ENCODE assay signal across 19 mouse cellular contexts in genomic region chr16:45761425-45761824, GRCm38 (mm10). TPM values are rescaled to one million over a fixed set of nuclear protein-coding genes. Genes with fewer than 3 reads are reported as not detected.
DNase-seq lines count a peak whose midpoint lies in the region; ATAC-seq and TF ChIP-seq lines count a peak whose summit lies in the region.
"Had no signal": no experiment of that assay in that cellular context is flagged by ENCODE, and none has a peak within 500 bp of the region (broad histone marks: within the 10 kb centered on the region; RNA-seq: fewer than 3 reads in every experiment).

No protein-coding gene starts in this region.

- 0 out of 2 replicates have a peak, but pooled peaks cover 3% of the 10 kb centered on the region for H3K4me1 ChIP-seq in heart, postnatal 0 days (ENCODE audit: control insufficient read depth, insufficient read depth)
- no peaks in the 10 kb centered on the region for H3K4me1 ChIP-seq in liver, postnatal 0 days (ENCODE audit: insufficient read depth)
- H3K4me1 ChIP-seq in ES-Bruce4 (ENCODE audit: control insufficient read depth, insufficient read depth, low read length), result no peaks in the 10 kb centered on the region
- H3K4me1 ChIP-seq: forebrain, embryonic 13.5 days; liver, embryonic 15.5 days; midbrain, embryonic 10.5 days had no signal

- H3K9me3 ChIP-seq in heart, postnatal 0 days (replicated peaks; ENCODE audit: control insufficient read depth, low read length), result no peaks in the 10 kb centered on the region
- no peaks in the 10 kb centered on the region for H3K9me3 ChIP-seq in liver, postnatal 0 days (ENCODE audit: low read length)
- H3K9me3 ChIP-seq in ES-Bruce4 (replicated peaks; ENCODE audit: control insufficient read depth, insufficient read depth, low read length, poor library complexity, severe bottlenecking), result no peaks in the 10 kb centered on the region
- H3K9me3 ChIP-seq: forebrain, embryonic 13.5 days; heart, embryonic 12.5 days; kidney, embryonic 15.5 days; liver, embryonic 15.5 days; midbrain, embryonic 10.5 days had no signal

- TF ChIP-seq EP300 in heart, postnatal 0 days (IDR thresholded peaks at IDR 0.05; ENCODE audit: low read depth), result no peak
- no peak for TF ChIP-seq EP300 in liver, postnatal 0 days (IDR thresholded peaks at IDR 0.05; ENCODE audit: low read depth)
- TF ChIP-seq EP300 in ES-Bruce4 (IDR thresholded peaks at IDR 0.05; ENCODE audit: insufficient read depth, low read depth, low read length), result no peak

- ATAC-seq in heart, postnatal 0 days (ENCODE audit: insufficient read depth, low read depth), result no peak
- no peak for ATAC-seq in liver, postnatal 0 days
- ATAC-seq: forebrain, embryonic 13.5 days had no signal

- no peak for DNase-seq in heart, postnatal 0 days (ENCODE audit: low spot score)
- no peak for DNase-seq in heart, postnatal 14 days
- DNase-seq in liver, postnatal 0 days, result no peak
- DNase-seq in liver, result no peak
- DNase-seq in brain, embryonic 14.5 days (ENCODE audit: low read depth), result no peak
- no peak for DNase-seq in adrenal gland, postnatal 10 days
- DNase-seq in retina, postnatal 1 day, result no peak
- DNase-seq: cerebellum, adult 11 months; cerebellum, postnatal 36 days; heart, postnatal 4 days; lung, postnatal 4 days; right cerebral cortex, postnatal 25 days; thymus, postnatal 25 days had no signal

- H3K27me3 ChIP-seq in heart, postnatal 0 days (ENCODE audit: control insufficient read depth, insufficient read depth, low read length), result no peaks in the 10 kb centered on the region
- no peaks in the 10 kb centered on the region for H3K27me3 ChIP-seq in liver, postnatal 0 days (ENCODE audit: insufficient read depth, low read length)
- H3K27me3 ChIP-seq in ES-Bruce4 (ENCODE audit: control insufficient read depth, insufficient read depth, low read length, poor library complexity, severe bottlenecking), result no peaks in the 10 kb centered on the region
- H3K27me3 ChIP-seq: forebrain, embryonic 13.5 days; heart, embryonic 12.5 days; kidney, embryonic 15.5 days; liver, embryonic 15.5 days had no signal

- no peak overlapping the region for H3K27ac ChIP-seq in heart, postnatal 0 days (ENCODE audit: low read depth)
- no peak overlapping the region for H3K27ac ChIP-seq in liver, postnatal 0 days (ENCODE audit: low read depth)
- no peak overlapping the region for H3K27ac ChIP-seq in ES-Bruce4 (ENCODE audit: insufficient read depth, low read length)
- H3K27ac ChIP-seq: forebrain, embryonic 13.5 days; kidney, embryonic 15.5 days; liver, embryonic 15.5 days; midbrain, embryonic 10.5 days had no signal

- intact Hi-C loops in heart, postnatal 14 days (cut with DNase I), result loop anchor here (5.0 kb wide), 2 partner anchors 36 to 56 kb away; no protein-coding TSS in a partner anchor

- no peak overlapping the region for H3K9ac ChIP-seq in heart, postnatal 0 days (replicated peaks; ENCODE audit: low read depth, low read length)
- no peak overlapping the region for H3K9ac ChIP-seq in liver, postnatal 0 days (replicated peaks)
- H3K9ac ChIP-seq in ES-Bruce4 (ENCODE audit: low read depth, poor library complexity, severe bottlenecking), result no peak overlapping the region
- H3K9ac ChIP-seq: forebrain, embryonic 13.5 days; heart, embryonic 12.5 days; kidney, embryonic 15.5 days; liver, embryonic 15.5 days had no signal

- no peak overlapping the region for H3K4me2 ChIP-seq in heart, postnatal 0 days (ENCODE audit: low read depth, low read length)
- H3K4me2 ChIP-seq in liver, postnatal 0 days (ENCODE audit: low read depth, low read length), result no peak overlapping the region
- H3K4me2 ChIP-seq: forebrain, embryonic 13.5 days; heart, embryonic 12.5 days; kidney, embryonic 15.5 days; liver, embryonic 15.5 days had no signal

- H3K4me3 ChIP-seq in heart, postnatal 0 days (ENCODE audit: low read depth, low read length), result no peak overlapping the region
- no peak overlapping the region for H3K4me3 ChIP-seq in liver, postnatal 0 days (ENCODE audit: low read depth, low read length)
- no peak overlapping the region for H3K4me3 ChIP-seq in ES-Bruce4 (ENCODE audit: low read depth, low read length)
- H3K4me3 ChIP-seq: forebrain, embryonic 13.5 days; heart, embryonic 12.5 days; kidney, embryonic 15.5 days; liver, embryonic 15.5 days; midbrain, embryonic 10.5 days had no signal

- TF ChIP-seq POLR2A in ES-Bruce4 (IDR thresholded peaks at IDR 0.05; ENCODE audit: insufficient read depth, low read length), result no peak
- no peak for TF ChIP-seq POLR2A in brain, embryonic 14.5 days (IDR thresholded peaks at IDR 0.05; ENCODE audit: borderline replicate concordance, extremely low read depth, insufficient read depth, insufficient read length, poor library complexity, severe bottlenecking)

- 71% methylated on average over 1 of the region's 1 CpGs for WGBS in heart, postnatal 0 days
- WGBS in liver, postnatal 0 days (ENCODE audit: insufficient replicate concordance), result 59% methylated on average over 1 of the region's 1 CpGs

- TF ChIP-seq CTCF in heart, postnatal 0 days (IDR thresholded peaks at IDR 0.05; ENCODE audit: low read depth), result peak; percentile 31
- peak; percentile 35 for TF ChIP-seq CTCF in liver, postnatal 0 days (IDR thresholded peaks at IDR 0.05; ENCODE audit: low read depth)
- peak; percentile 30 for TF ChIP-seq CTCF in ES-Bruce4 (IDR thresholded peaks at IDR 0.05; ENCODE audit: low read depth, low read length)
- TF ChIP-seq CTCF in brain, embryonic 14.5 days (IDR thresholded peaks at IDR 0.05; ENCODE audit: borderline replicate concordance, extremely low read depth, insufficient read depth, insufficient read length), result 0 out of 2 replicates have a peak, but pooled peaks have one; percentile 7

- peaks cover 75% of the 10 kb centered on the region for H3K36me3 ChIP-seq in heart, postnatal 0 days (replicated peaks; ENCODE audit: control insufficient read depth, insufficient read depth, low read length)
- H3K36me3 ChIP-seq in liver, postnatal 0 days (replicated peaks; ENCODE audit: insufficient read depth, low read length), result 0 out of 2 replicates have a peak, but pooled peaks cover 3% of the 10 kb centered on the region
- H3K36me3 ChIP-seq in ES-Bruce4 (ENCODE audit: control insufficient read depth, insufficient read depth, low read length, poor library complexity, severe bottlenecking), result no peaks in the 10 kb centered on the region

RNA-seq across cellular contexts. Expression of gene Abhd10, which starts 18.7 kb away (rescaled TPM):
- 8.7 and 10.4 TPM in 2 replicates for total RNA-seq in heart, postnatal 0 days (2014; rRNA removed; ENCODE audit: low replicate concordance)
- 30.8 and 32.8 TPM in 2 replicates for polyA plus RNA-seq in heart, postnatal 0 days (2015; fragmentation: Nextera tagmentation; extraction: Ambion mirVana)
- 10 to 100 TPM; 17.3 to 18.9 TPM for total RNA-seq in heart, postnatal 14 days (2021)
- polyA plus RNA-seq in liver, postnatal 0 days (2015; fragmentation: Nextera tagmentation; extraction: Ambion mirVana), result 13.9 TPM in 2 replicates
- polyA plus RNA-seq in ES-Bruce4 (2011; ENCODE audit: insufficient read depth, insufficient read length, low read depth, missing spikeins), result 24.1 and 25.9 TPM in 2 replicates
- 29.3 and 34.5 TPM in 2 replicates for polyA plus RNA-seq in brain, embryonic 14.5 days (2012; rRNA removed)
- 10 to 100 TPM; 23.0 to 26.4 TPM for total RNA-seq in adrenal gland, postnatal 10 days (2021)

RNA-seq across cellular contexts. Expression of gene Tagln3, which starts 37.0 kb away (rescaled TPM):
- total RNA-seq in heart, postnatal 0 days (2014; rRNA removed; ENCODE audit: low replicate concordance), result 1.3 TPM in 1 of 2 replicates, not detected in the other
- polyA plus RNA-seq in heart, postnatal 0 days (2015; fragmentation: Nextera tagmentation; extraction: Ambion mirVana), result 0.57 and 0.82 TPM in 2 replicates
- under 1 TPM; 0.38 to 0.54 TPM for total RNA-seq in heart, postnatal 14 days (2021)
- polyA plus RNA-seq in liver, postnatal 0 days (2015; fragmentation: Nextera tagmentation; extraction: Ambion mirVana), result 0.08 TPM in 1 of 2 replicates, not detected in the other
- 3.7 and 4.9 TPM in 2 replicates for polyA plus RNA-seq in ES-Bruce4 (2011; ENCODE audit: insufficient read depth, insufficient read length, low read depth, missing spikeins)
- 403 and 481 TPM in 2 replicates for polyA plus RNA-seq in brain, embryonic 14.5 days (2012; rRNA removed)
- total RNA-seq in adrenal gland, postnatal 10 days (2021), result 10 to 100 TPM in 1 of 2 experiments, 1 to 10 TPM in 1; 7.1 to 12.1 TPM

Comparison
In these comparisons a context has a peak if more than half of its experiments do, and no peak if none do; other contexts are left out.
1. RNA of gene Tagln3, which starts 37.0 kb away (polyA plus RNA-seq): 403 to 481 TPM in brain, embryonic 14.5 days; 3.7 to 4.9 TPM in ES-Bruce4, 0.57 to 0.82 TPM in heart, postnatal 0 days and 0.08 TPM in liver, postnatal 0 days; every median in the first group is over 10 times any median in the second.
2. Peak in every context shown above with its lines, with median percentiles within 50 percentile points of each other: CTCF ChIP-seq.